Mouse (Mus musculus): ENCODE data around the gene Lamc1. TPM values are rescaled to one million over a fixed set of nuclear protein-coding genes. Genes with fewer than 3 reads are reported as not detected.
A peak's percentile ranks its signal among the peaks of the same experiment; 100 is the strongest.
"Not testable (repeated sequence)": the region's sequence is repeated elsewhere in the genome, so short reads cannot be mapped to it uniquely, and the experiment has no call there.

Lamc1 gene
- polyA plus RNA-seq, 1 experiment from 2014 or later, result 122 TPM

DNA sequence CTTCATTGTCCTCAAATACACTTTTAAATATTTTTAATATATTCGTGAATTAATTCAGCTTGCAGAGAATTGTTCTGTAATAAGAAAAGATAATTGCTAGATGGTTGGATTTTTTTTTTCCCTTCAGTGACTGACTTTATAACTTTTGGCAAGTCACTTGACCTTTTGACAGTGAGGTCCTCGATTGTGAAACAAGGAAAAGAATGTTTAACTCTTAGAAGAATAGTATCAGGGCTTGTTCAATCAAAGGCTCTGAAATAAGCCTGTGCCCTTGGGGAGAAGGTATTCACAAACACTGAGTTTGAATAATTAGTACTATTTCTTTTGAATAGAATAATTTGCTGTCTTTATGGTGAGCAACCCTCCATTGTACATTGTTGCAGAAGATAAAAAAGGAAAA is 21.9 kb upstream of the Lamc1 start:
- Histone ChIP-seq H3K9me3 (no peaks in the 10 kb centered on the region), H3K4me1 (peaks cover 24% of the 10 kb centered on the region), H3K9ac (no peak overlapping the region), H3K4me3 (no peak overlapping the region), H3K4me2 (no peak overlapping the region), H3K27ac (peak overlapping the region; percentile 63; the same call in 1 of the 2 replicates), H3K36me3 (no peaks in the 10 kb centered on the region), H3K27me3 (no peaks in the 10 kb centered on the region)
- whole genome bisulfite sequencing, result 37% methylated on average over 2 of the region's 2 CpGs
- ATAC-seq (ENCODE audit: borderline replicate concordance, extremely low read depth, low FRiP score, low TSS enrichment), result no peak

GRCm38 (mm10) chr1:153353736-153354430 is 21.3 kb upstream of the Lamc1 start:
- no peak overlapping the region for H3K4me2 ChIP-seq
- ATAC-seq (ENCODE audit: borderline replicate concordance, extremely low read depth, low FRiP score, low TSS enrichment), result no peak
- H3K9ac ChIP-seq, result no peak overlapping the region
- no peaks in the 10 kb centered on the region for H3K9me3 ChIP-seq
- H3K36me3 ChIP-seq, result no peaks in the 10 kb centered on the region
- peak overlapping the region; percentile 51 for H3K27ac ChIP-seq
- H3K4me1 ChIP-seq, result peaks cover 24% of the 10 kb centered on the region
- no peaks in the 10 kb centered on the region for H3K27me3 ChIP-seq
- WGBS, result 41% methylated on average over 18 of the region's 18 CpGs
- no peak overlapping the region for H3K4me3 ChIP-seq

- no peak for ATAC-seq (ENCODE audit: borderline replicate concordance, extremely low read depth, low FRiP score, low TSS enrichment)
- Histone ChIP-seq H3K4me2 (no peak overlapping the region), H3K4me1 (peaks cover 22% of the 10 kb centered on the region), H3K9ac (no peak overlapping the region), H3K27me3 (no peaks in the 10 kb centered on the region), H3K27ac (no peak overlapping the region), H3K4me3 (no peak overlapping the region), H3K9me3 (no peaks in the 10 kb centered on the region), H3K36me3 (no peaks in the 10 kb centered on the region)
- 60% methylated on average over 4 of the region's 4 CpGs for WGBS
These were observed 18.4 kb upstream of the Lamc1 start for GRCm38 (mm10) chr1:153351034-153351433.

GRCm38 (mm10) chr1:153347726-153348125 is 15.1 kb upstream of the Lamc1 start:
- H3K4me2 ChIP-seq, result no peak overlapping the region
- H3K4me3 ChIP-seq, result no peak overlapping the region
- no peak overlapping the region for H3K27ac ChIP-seq
- H3K9ac ChIP-seq, result no peak overlapping the region
- no peaks in the 10 kb centered on the region for H3K36me3 ChIP-seq
- no peak for ATAC-seq (ENCODE audit: borderline replicate concordance, extremely low read depth, low FRiP score, low TSS enrichment)
- no peaks in the 10 kb centered on the region for H3K9me3 ChIP-seq
- H3K4me1 ChIP-seq, result no peaks in the 10 kb centered on the region
- WGBS, result 62% methylated on average over 3 of the region's 3 CpGs
- no peaks in the 10 kb centered on the region for H3K27me3 ChIP-seq

DNA sequence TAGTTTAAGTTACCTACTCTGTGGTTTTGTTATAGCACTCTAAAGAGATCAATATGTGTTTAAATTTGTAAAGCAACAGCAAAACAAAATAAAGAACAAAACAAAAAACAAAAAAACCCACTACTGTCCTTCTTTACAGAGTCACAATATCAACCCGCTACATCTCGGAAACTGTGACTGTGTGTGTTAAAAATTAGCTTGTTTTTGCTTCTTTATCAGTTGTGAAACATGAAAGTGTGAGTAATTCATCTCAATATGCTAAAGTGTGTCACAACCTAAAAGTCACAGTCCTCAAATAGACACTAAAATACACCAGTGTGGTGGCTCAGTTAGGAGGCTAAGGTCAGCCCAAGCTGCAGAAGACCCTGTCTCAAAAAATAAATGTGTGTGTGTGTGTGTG is 14.5 kb upstream of the Lamc1 start:
- no peak overlapping the region for H3K4me3 ChIP-seq
- H3K27ac ChIP-seq, result no peak overlapping the region
- no peaks in the 10 kb centered on the region for H3K36me3 ChIP-seq
- H3K27me3 ChIP-seq, result no peaks in the 10 kb centered on the region
- no peak overlapping the region for H3K9ac ChIP-seq
- no peak for ATAC-seq (ENCODE audit: borderline replicate concordance, extremely low read depth, low FRiP score, low TSS enrichment)
- no peaks in the 10 kb centered on the region for H3K9me3 ChIP-seq
- H3K4me2 ChIP-seq, result no peak overlapping the region
- no peaks in the 10 kb centered on the region for H3K4me1 ChIP-seq
- 89% methylated on average over 2 of the region's 2 CpGs for WGBS

- H3K27me3 ChIP-seq, result no peaks in the 10 kb centered on the region
- H3K4me3 ChIP-seq, result no peak overlapping the region
- no peaks in the 10 kb centered on the region for H3K9me3 ChIP-seq
- WGBS, result 70% methylated on average over 16 of the region's 16 CpGs
- H3K4me2 ChIP-seq, result no peak overlapping the region
- H3K4me1 ChIP-seq, result no peaks in the 10 kb centered on the region
- no peak overlapping the region for H3K9ac ChIP-seq
- H3K36me3 ChIP-seq, result no peaks in the 10 kb centered on the region
- H3K27ac ChIP-seq, result no peak overlapping the region
- no peak for ATAC-seq (ENCODE audit: borderline replicate concordance, extremely low read depth, low FRiP score, low TSS enrichment)
These were observed 13.2 kb upstream of the Lamc1 start for GRCm38 (mm10) chr1:153345699-153346291.

GRCm38 (mm10) chr1:153345002-153345401 is 12.4 kb upstream of the Lamc1 start:
- Histone ChIP-seq H3K4me1 (no peaks in the 10 kb centered on the region), H3K27ac (no peak overlapping the region), H3K27me3 (no peaks in the 10 kb centered on the region), H3K36me3 (no peaks in the 10 kb centered on the region), H3K4me3 (no peak overlapping the region), H3K9ac (no peak overlapping the region), H3K9me3 (no peaks in the 10 kb centered on the region), H3K4me2 (no peak overlapping the region)
- 69% methylated on average over 2 of the region's 2 CpGs for WGBS
- no peak for ATAC-seq (ENCODE audit: borderline replicate concordance, extremely low read depth, low FRiP score, low TSS enrichment)

DNA sequence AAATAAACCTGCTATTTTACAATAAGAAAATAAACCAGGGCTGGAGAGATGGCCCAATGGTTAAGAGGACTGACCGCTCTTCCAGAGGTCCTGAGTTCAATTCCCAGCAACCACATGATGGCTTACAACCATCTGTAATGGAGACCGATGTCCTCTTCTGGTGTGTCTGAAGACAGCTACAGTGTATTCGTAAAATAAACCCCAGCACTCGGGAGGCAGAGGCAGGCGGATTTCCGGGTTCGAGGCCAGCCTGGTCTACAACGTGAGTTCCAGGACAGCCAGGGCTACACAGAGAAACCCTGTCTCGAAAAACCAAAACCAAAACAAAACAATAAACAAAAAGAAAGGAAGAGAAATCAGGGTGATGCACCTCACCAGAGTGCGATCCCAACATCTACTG is 2.9 kb upstream of the Lamc1 start:
- H3K27ac ChIP-seq; H3K9ac ChIP-seq; H3K36me3 ChIP-seq; ATAC-seq (ENCODE audit: borderline replicate concordance, extremely low read depth, low FRiP score, low TSS enrichment); H3K4me3 ChIP-seq; H3K9me3 ChIP-seq; H3K27me3 ChIP-seq; H3K4me2 ChIP-seq; H3K4me1 ChIP-seq: not testable (repeated sequence)
- WGBS, result 90% methylated on average over 10 of the region's 10 CpGs

- Histone ChIP-seq H3K4me3 (peak overlapping the region; percentile 88), H3K27me3 (no peaks in the 10 kb centered on the region), H3K4me2 (peak overlapping the region; percentile 71), H3K9me3 (no peaks in the 10 kb centered on the region), H3K36me3 (0 out of 2 replicates have a peak, but pooled peaks cover 2% of the 10 kb centered on the region), H3K4me1 (peaks cover 18% of the 10 kb centered on the region), H3K27ac (peak overlapping the region; percentile 95), H3K9ac (peak overlapping the region; percentile 90)
- 4% methylated on average over 22 of the region's 22 CpGs for WGBS
- ATAC-seq (ENCODE audit: borderline replicate concordance, extremely low read depth, low FRiP score, low TSS enrichment), result peak; percentile 55
These were observed 923 bp upstream of the Lamc1 start for GRCm38 (mm10) chr1:153333296-153334121.

DNA sequence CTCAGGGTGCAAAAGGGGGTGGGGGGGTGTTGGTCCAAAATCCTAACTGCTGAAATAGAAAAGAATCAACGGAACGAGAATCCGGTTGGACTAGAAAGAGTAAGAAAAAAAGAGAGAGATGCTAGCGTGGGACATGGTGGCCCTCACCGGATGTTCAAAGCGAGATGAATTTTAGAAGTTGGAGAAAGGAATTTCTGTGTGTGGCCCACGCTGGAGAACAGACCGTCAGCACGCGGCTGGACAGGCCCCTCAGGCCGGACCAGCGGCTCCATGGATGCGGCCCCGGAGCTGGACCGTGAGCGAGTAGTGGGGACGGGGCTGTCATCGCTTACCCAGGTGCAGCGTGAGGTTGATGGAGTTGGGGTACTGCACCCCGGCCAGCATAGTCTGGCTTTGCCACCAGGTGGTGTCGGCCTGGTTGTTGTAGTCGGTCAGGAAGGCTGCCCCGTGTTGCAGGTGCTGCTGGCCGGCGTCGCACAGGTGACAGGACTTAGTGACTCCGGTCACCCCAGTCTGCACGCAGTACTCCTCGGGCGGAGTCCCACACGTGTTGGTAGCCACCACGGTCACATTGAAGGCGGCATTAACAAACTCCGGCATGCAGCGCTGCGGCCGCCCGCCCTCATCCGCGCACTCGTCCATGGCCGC is 666 bp downstream of the Lamc1 start:
- WGBS, result under 1% methylated on average over 42 of the region's 42 CpGs
- Histone ChIP-seq H3K27ac (peak overlapping the region; percentile 95), H3K9me3 (no peaks in the 10 kb centered on the region), H3K4me1 (peaks cover 32% of the 10 kb centered on the region), H3K4me2 (peak overlapping the region; percentile 71), H3K36me3 (0 out of 2 replicates have a peak, but pooled peaks cover 2% of the 10 kb centered on the region), H3K9ac (peak overlapping the region; percentile 90), H3K4me3 (peak overlapping the region; percentile 88), H3K27me3 (no peaks in the 10 kb centered on the region)
- peak; percentile 48 for ATAC-seq (ENCODE audit: borderline replicate concordance, extremely low read depth, low FRiP score, low TSS enrichment)

DNA sequence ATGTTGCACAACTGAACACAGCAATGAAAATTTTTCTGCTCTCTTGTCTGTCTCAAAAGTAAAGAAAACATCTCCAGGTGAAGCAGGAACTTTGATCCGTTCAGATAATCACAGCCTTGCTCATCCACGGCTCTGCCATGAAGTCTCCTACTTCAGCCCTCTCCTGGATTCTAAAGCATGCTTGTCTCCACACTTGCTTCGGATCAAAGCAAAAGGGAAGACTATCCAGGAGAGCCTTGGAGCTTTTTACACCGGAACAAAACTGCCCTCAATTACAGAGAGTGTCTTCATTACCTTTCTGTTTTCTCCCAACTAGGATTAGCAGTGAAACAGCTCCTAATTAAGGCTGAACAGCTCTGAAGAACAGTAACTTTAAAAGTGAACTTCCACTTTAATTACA is 1.4 kb downstream of the Lamc1 start:
- no peak for ATAC-seq (ENCODE audit: borderline replicate concordance, extremely low read depth, low FRiP score, low TSS enrichment)
- Histone ChIP-seq H3K36me3 (peaks cover 6% of the 10 kb centered on the region; the same call in 1 of the 2 replicates), H3K4me1 (peaks cover 39% of the 10 kb centered on the region), H3K9me3 (no peaks in the 10 kb centered on the region), H3K4me2 (peak overlapping the region; percentile 71), H3K9ac (peak overlapping the region; percentile 90), H3K4me3 (peak overlapping the region; percentile 88), H3K27me3 (no peaks in the 10 kb centered on the region), H3K27ac (peak overlapping the region; percentile 95)
- 0% methylated on average over 4 of the region's 4 CpGs for WGBS
